Mouse (Mus musculus) thymus, postnatal 4 days (tissue): ENCODE measurements around the gene Twistnb.

Experiments
- DNase-seq: peaks from one replicate; pipeline ENCODE4 v3.0.0; 2021

The Twistnb gene

DNA sequence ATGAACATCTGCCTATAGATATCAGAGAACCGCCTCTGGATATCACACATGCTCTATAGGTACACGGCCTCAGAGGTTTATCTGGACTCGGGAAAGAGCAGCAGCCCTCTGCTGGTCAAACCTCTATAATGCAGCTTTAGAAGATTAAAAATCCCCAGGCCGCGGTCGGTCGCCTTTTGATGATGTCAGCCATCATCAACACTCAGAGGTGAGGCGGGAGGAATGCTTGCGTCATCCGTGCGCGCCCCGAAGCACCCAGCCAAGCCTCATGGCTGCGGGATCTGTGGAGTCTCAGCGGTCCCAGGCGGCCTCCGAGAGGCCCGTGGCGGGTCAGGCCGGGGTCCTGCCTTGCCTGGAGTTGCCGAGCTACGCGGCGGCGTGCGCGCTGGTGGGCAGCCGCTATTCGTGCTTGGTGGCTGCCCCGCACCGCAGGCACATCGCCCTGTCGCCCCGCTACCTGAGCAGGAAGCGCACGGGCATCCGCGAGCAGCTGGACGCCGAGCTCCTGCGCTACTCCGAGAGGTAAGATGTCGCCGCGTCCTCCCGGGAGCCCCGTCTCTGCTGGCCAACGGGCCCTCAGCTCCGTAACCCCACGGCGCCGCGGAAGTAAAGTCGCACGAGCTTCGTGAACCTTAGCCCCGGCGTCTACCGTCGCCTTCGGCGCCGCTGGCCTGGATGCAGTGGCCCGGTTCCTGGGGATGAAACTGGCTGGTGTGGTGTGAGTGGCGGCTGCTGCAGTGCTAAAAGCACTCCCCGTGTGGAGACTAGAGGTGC is at the start of gene Twistnb:
Twistnb (plus strand) TSS at position 249 of the 774 bp plus-strand sequence.
- DNase-seq, result peak; percentile 99

DNA sequence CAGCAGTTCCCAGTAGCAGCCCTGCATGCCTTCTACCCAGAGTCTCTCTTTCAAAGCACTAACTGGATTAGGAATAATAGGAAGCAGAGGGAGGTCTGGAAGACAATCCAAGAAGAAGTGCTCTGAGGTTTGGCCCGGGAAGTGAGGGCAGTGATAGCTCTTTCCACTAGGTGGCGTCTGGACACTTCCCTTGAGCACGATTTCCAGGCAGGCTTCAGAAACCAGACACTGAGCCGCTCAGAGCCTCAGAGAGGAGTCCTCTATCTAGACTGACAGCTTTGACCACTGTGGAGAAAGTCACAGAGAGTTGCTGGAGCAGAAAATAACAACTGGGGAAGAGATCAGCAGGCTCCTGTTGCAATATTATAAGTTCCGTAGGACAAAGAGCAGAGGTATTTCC is 40.6 kb upstream of the Twistnb start:
- DNase-seq, result peak; percentile 64

- DNase-seq, result no peak
Observed at GRCm38 (mm10) chr12:33390844-33391560, 38.4 kb upstream of the Twistnb start.

- DNase-seq, result no peak
Observed at GRCm38 (mm10) chr12:33394804-33395623, 34.4 kb upstream of the Twistnb start, which contains the start of gene Efcab10. Efcab10 (plus strand) TSS chr12:33394854.

- no peak for DNase-seq
Observed at GRCm38 (mm10) chr12:33403265-33403693, 26.2 kb upstream of the Twistnb start.

DNA sequence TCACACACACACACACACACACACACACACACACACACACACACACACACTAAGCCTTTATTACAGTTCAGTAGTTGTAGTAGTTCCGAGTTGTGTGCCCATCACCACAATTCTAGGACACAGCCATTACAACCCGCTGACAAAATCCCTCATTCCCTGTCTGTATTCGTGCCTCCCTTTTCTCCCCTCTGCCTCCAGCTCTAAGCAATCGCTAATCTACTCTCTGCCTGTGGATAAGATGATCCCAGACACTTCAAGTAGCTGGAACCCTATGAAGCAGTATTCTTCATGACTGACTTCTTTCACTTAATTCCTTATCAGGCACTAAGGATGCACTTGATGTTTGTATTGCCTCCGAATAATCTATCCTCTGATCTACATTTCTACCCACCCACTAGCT is 24.4 kb upstream of the Twistnb start:
- DNase-seq, result no peak

GRCm38 (mm10) chr12:33405398-33406026 is 23.9 kb upstream of the Twistnb start:
- DNase-seq, result no peak

- no peak for DNase-seq
Observed at GRCm38 (mm10) chr12:33411580-33412151, 17.8 kb upstream of the Twistnb start.

DNA sequence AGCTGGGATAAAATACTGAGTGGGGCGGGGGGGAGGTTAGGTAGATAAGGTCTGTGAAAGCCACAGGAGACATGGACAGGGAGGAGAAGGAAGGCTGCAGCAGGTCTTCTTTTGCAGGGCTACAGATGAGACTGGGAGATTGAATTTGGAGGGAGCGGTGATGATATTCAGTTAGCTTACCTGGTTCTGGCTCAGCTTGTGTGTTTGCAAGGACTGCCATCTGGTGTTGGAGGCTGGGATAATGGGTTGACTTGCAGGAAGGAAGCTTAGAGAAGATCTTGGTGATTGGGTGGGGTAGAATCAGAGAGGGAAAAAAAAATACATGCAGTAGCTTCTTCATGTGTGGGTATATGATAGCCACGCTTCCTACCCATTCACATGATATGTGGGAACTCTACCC is 5.1 kb upstream of the Twistnb start:
- DNase-seq, result peak; percentile 71

- DNase-seq, result no peak
Observed at GRCm38 (mm10) chr12:33427293-33427692, 2.1 kb upstream of the Twistnb start.

DNA sequence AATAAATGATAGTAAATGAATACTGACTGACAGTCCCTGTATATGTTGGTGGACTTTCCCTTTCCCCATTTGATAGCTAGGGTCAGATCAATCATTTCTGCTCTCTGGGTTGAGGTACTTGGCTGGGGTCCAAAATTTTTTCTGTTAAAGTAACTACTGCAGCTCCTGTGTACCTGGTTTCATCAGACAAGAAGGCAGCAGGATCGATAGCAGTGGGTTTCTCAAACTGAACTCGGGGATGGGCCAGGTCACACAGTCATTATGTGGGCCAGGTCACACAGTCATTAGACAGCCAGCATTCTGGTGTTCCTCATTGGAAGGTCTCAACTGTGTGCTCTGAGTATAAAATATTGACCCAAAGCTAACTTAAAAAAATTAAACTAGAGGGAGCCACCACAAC is 1.7 kb upstream of the Twistnb start:
- no peak for DNase-seq

- DNase-seq, result peak; percentile 53
Observed at GRCm38 (mm10) chr12:33433812-33434211, 4.4 kb downstream of the Twistnb start.

DNA sequence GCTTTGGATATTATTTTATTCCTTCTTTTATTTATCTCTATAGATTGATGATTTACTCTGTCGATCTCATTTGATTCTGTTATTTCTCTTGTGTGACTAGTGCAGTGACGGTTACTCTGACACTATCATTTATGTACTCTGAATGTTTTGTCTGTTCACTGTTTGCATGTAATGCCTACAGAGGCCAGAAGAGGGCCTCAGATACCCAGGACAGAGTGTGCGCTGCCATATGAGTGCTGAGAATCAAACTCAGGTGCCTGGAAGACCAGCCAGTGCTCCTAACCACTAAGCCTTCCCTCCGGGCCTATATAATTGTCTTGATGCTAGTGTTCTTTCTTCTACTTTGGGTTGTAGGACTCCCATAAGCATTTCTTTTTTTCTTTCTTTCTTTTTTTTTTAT is 5.3 kb downstream of the Twistnb start:
- DNase-seq, result peak; percentile 28

- no peak for DNase-seq
Observed at GRCm38 (mm10) chr12:33455418-33455817, 26.0 kb downstream of the Twistnb start.

- DNase-seq, result no peak
Observed at GRCm38 (mm10) chr12:33456242-33456641, 26.8 kb downstream of the Twistnb start.

DNA sequence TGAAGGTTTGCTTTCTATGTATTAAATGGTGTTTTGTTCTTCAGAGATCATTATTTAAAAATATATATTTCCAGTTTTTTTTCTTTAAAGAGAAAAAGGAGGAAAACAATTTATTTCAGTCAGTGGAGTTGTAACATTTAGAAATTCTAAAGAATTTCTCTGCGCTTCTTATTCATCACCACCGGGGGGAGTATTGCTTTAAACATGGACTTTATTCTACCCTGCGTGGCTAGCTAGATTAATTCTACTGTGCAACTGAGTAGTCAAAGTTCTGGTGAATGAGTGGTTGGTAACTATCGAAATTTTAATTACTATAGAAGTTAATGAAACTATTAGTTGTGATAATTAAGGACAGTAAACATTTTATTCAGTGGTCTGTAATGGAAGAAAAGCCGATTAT is 51.5 kb downstream of the Twistnb start:
- DNase-seq, result no peak

GRCm38 (mm10) chr12:33482931-33483330 is 53.5 kb downstream of the Twistnb start:
- no peak for DNase-seq
